Mouse (Mus musculus): Measurements from ENCODE around the gene Tefm.

DNA sequence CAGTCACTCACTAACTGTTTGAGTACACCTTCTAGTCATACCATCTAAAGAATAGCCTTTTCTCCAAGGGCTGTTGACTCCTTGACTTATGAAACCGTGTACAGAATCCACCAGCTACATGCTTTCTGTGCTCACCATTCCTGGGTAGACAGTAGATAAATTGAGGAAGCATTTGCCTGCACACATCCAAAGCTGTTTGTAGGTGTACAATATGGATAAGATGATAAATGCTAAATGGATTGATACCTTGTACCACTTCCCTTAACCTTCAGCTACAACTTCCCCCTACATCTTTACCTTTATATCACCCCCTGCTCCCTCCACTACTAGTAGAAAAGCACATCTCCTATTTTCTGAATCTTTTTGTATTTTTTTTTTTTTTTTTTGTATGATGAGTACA is 37.6 kb downstream of the Tefm start:
- TF ChIP-seq CTCF (IDR thresholded peaks at IDR 0.05; ENCODE audit: low read depth, low read length) (no peak), POLR2A (IDR thresholded peaks at IDR 0.05; ENCODE audit: insufficient read depth, low read length) (no peak), EP300 (IDR thresholded peaks at IDR 0.05; ENCODE audit: insufficient read depth, low read depth, low read length) (no peak)

Measured in ES-Bruce4 (cell line).